Mouse (Mus musculus): ENCODE measurements at regions not wholly inside any gene's neighbourhood (a gene's known extent, or its start where the extent isn't known, plus 50 kb on each side); places are given as distances from the start of the nearest gene placed in this dataset.

GRCm38 (mm10) chr11:8237556-8237955 lies 426.8 kb downstream of the Tns3 start:
- TF ChIP-seq CTCF (IDR thresholded peaks at IDR 0.05; ENCODE audit: borderline replicate concordance, insufficient read depth, low read length), result no peak
- TF ChIP-seq POLR2A (IDR thresholded peaks at IDR 0.05; ENCODE audit: low read depth, low read length), result no peak

Measured in embryonic fibroblast, embryonic 13.5 days (primary cell).